In genomic region chr2:46730479-46730878, GRCm38 (mm10) we compare ENCODE assay signal across 7 mouse cellular contexts.
DNase-seq lines count a peak whose midpoint lies in the region; ATAC-seq and TF ChIP-seq lines count a peak whose summit lies in the region.
"Not testable (repeated sequence)": the region's sequence is repeated elsewhere in the genome, so short reads cannot be mapped to it uniquely, and the experiment has no call there.

No protein-coding gene starts in this region.

- 91% methylated on average over 4 of the region's 8 CpGs for WGBS in midbrain, embryonic 11.5 days

- TF ChIP-seq CTCF in ES-Bruce4 (IDR thresholded peaks at IDR 0.05; ENCODE audit: low read depth, low read length): not testable (repeated sequence)

- H3K36me3 ChIP-seq in ES-Bruce4 (ENCODE audit: control insufficient read depth, insufficient read depth, low read length, poor library complexity, severe bottlenecking); ES-E14 (ENCODE audit: control insufficient read depth, insufficient read depth, low read length, poor library complexity, severe bottlenecking); midbrain, embryonic 11.5 days (ENCODE audit: control insufficient read depth, insufficient read depth, low read length): not testable (repeated sequence)

- not testable (repeated sequence) for H3K4me3 ChIP-seq in ES-Bruce4 (ENCODE audit: low read depth, low read length); ES-E14 (ENCODE audit: insufficient read depth in 1 of 2, low read depth in 1 of 2, low read length in 2 of 2, poor library complexity in 1 of 2, severe bottlenecking in 1 of 2); midbrain, embryonic 11.5 days (ENCODE audit: low read depth, low read length)

- ATAC-seq in midbrain, embryonic 11.5 days (ENCODE audit: low FRiP score): not testable (repeated sequence)

- peak overlapping the region; percentile 86; the same call in 1 of the 2 replicates for H3K27ac ChIP-seq in ES-Bruce4 (ENCODE audit: insufficient read depth, low read length)
- H3K27ac ChIP-seq in ES-E14 (ENCODE audit: insufficient read depth, low read depth, low read length, poor library complexity, severe bottlenecking); midbrain, embryonic 11.5 days (ENCODE audit: low read depth, low read length): not testable (repeated sequence)

- not testable (repeated sequence) for TF ChIP-seq EP300 in ES-Bruce4 (IDR thresholded peaks at IDR 0.05; ENCODE audit: insufficient read depth, low read depth, low read length)

- H3K4me2 ChIP-seq in midbrain, embryonic 11.5 days: not testable (repeated sequence)

- DNase-seq in ES-CJ7 (ENCODE audit: low read depth, low spot score) (peak; percentile 83), ES-E14 (ENCODE audit: low read depth, low spot score) (peak; percentile 46), R1 (ENCODE audit: low read depth, low spot score) (peak; percentile 76), WW6 (ENCODE audit: low read depth, low spot score) (peak; percentile 64), ZHBTc4 (ENCODE audit: low read depth, low spot score) (peak; percentile 74)
- peak; percentile 66 for DNase-seq in midbrain, embryonic 11.5 days (ENCODE audit: low spot score, missing footprints)

- H3K4me1 ChIP-seq in ES-Bruce4 (ENCODE audit: control insufficient read depth, insufficient read depth, low read length); ES-E14 (ENCODE audit: control insufficient read depth in 2 of 2, insufficient read depth in 2 of 2, low read length in 2 of 2, poor library complexity in 1 of 2); midbrain, embryonic 11.5 days (ENCODE audit: control insufficient read depth, insufficient read depth, low read length): not testable (repeated sequence)

- H3K27me3 ChIP-seq in ES-Bruce4 (ENCODE audit: control insufficient read depth, insufficient read depth, low read length, poor library complexity, severe bottlenecking); midbrain, embryonic 11.5 days (ENCODE audit: control insufficient read depth, insufficient read depth, low read length): not testable (repeated sequence)

- not testable (repeated sequence) for H3K9me3 ChIP-seq in ES-Bruce4 (replicated peaks; ENCODE audit: control insufficient read depth, insufficient read depth, low read length, poor library complexity, severe bottlenecking); ES-E14 (ENCODE audit: control insufficient read depth, insufficient read depth, low read depth, low read length); midbrain, embryonic 11.5 days (ENCODE audit: control insufficient read depth, low read length)

- in situ Hi-C loops in ES-E14 (cut with MboI; ENCODE audit: low sequenced_read_pairs in 2 of 2, unreplicated experiment in 2 of 2): not testable (repeated sequence)

- not testable (repeated sequence) for H3K9ac ChIP-seq in ES-Bruce4 (ENCODE audit: low read depth, poor library complexity, severe bottlenecking); ES-E14 (ENCODE audit: insufficient read depth, low read depth, low read length, poor library complexity, severe bottlenecking); midbrain, embryonic 11.5 days (ENCODE audit: low read length)

- not testable (repeated sequence) for TF ChIP-seq POLR2A in ES-Bruce4 (IDR thresholded peaks at IDR 0.05; ENCODE audit: insufficient read depth, low read length)
